Mouse (Mus musculus) embryonic facial prominence, embryonic 15.5 days (tissue): ENCODE results near the gene Aldob. TPM values are rescaled to one million over a fixed set of nuclear protein-coding genes. Genes with fewer than 3 reads are reported as not detected.
"Not testable (repeated sequence)": the region's sequence is repeated elsewhere in the genome, so short reads cannot be mapped to it uniquely, and the experiment has no call there.

Experiments used
- ATAC-seq: fragments of 200-750 bp; cut with Nextera tagmentation; 2 replicates; pipeline ENCODE4 v1.8.0; 2017; ENCODE audit warnings: low read depth, moderate TSS enrichment; ENCODE audit not compliant: insufficient number of reproducible peaks, low FRiP score, low TSS enrichment
- H3K27ac ChIP-seq: fragments of 300-500 bp; sonication (generic); replicated peaks from 2 replicates; pipeline ENCODE4 v1.5.1; 2015; ENCODE audit warnings: mild to moderate bottlenecking, inconsistent platforms
- H3K27me3 ChIP-seq: fragments of 300-500 bp; sonication (generic); 2 replicates; pipeline ENCODE4 v1.6.1; 2015; ENCODE audit warnings: inconsistent platforms
- H3K36me3 ChIP-seq: fragments of 300-500 bp; sonication (generic); 2 replicates; pipeline ENCODE4 v1.6.1; 2015; ENCODE audit warnings: mild to moderate bottlenecking, inconsistent platforms
- H3K4me1 ChIP-seq: fragments of 300-500 bp; sonication (generic); 2 replicates; pipeline ENCODE4 v1.6.1; 2015; ENCODE audit warnings: inconsistent platforms
- H3K4me2 ChIP-seq: fragments of 300-500 bp; sonication (generic); replicated peaks from 2 replicates; pipeline ENCODE4 v1.6.1; 2015; ENCODE audit warnings: mild to moderate bottlenecking, inconsistent platforms
- H3K4me3 ChIP-seq: fragments of 300-500 bp; sonication (generic); replicated peaks from 2 replicates; pipeline ENCODE4 v1.5.1; 2015; ENCODE audit warnings: mild to moderate bottlenecking, inconsistent platforms
- H3K9ac ChIP-seq: fragments of 300-500 bp; sonication (generic); 2 replicates; pipeline ENCODE4 v1.6.1; 2015; ENCODE audit warnings: inconsistent platforms
- H3K9me3 ChIP-seq: fragments of 300-500 bp; sonication (generic); replicated peaks from 2 replicates; pipeline ENCODE4 v1.6.1; 2016; ENCODE audit warnings: inconsistent platforms
- whole genome bisulfite sequencing: fragments of 180-500 bp; shearing (Covaris S2); methylation state at CpG from one replicate; pipeline ENCODE4 v1.1.7; 2015; 5-methylcytosine and 5-hydroxymethylcytosine counted together
- polyA plus RNA-seq: library from polyadenylated mRNA; unstranded; fragments of >200 nt; fragmentation: Nextera tagmentation; extraction: Ambion mirVana; gene quantifications from 2 replicates; pipeline ENCODE4 v1.2.1, GENCODE M21; 2015

The Aldob gene
- polyA plus RNA-seq, 1 experiment from 2014 or later = 0.23 TPM

DNA sequence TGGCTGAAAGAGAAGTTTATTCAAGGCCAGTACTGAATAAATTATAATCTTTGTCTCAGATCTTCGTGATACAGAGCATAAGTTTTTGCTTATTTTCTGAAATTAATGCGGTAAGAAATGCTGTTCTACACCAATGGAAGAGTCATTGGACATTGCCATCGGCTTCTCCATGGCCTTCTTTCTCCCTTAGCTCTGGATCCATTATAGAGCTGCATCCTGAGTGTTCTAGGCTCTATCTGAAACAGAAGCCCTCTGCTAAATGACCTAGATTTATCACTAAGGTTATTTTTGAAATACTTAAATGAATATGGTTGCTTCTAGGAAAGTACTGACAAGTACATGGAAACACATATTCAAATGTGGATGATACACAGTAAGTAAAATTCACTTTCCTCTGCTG is 14.3 kb downstream of the Aldob start:
- Histone ChIP-seq H3K4me1 (no peaks in the 10 kb centered on the region), H3K4me3 (no peak overlapping the region), H3K9me3 (peaks cover 8% of the 10 kb centered on the region; the same call in 1 of the 2 replicates), H3K36me3 (peaks cover 18% of the 10 kb centered on the region), H3K9ac (no peak overlapping the region), H3K27me3 (no peaks in the 10 kb centered on the region), H3K27ac (no peak overlapping the region), H3K4me2 (no peak overlapping the region)
- 89% methylated on average over 3 of the region's 3 CpGs for WGBS
- ATAC-seq = no peak

GRCm38 (mm10) chr4:49522576-49522975 is 26.8 kb downstream of the Aldob start:
- Histone ChIP-seq H3K9ac (no peak overlapping the region), H3K4me3 (peak overlapping the region; percentile 76), H3K9me3 (no peaks in the 10 kb centered on the region), H3K4me2 (no peak overlapping the region), H3K36me3 (peaks cover 29% of the 10 kb centered on the region; the same call in 1 of the 2 replicates), H3K4me1 (peaks cover 13% of the 10 kb centered on the region), H3K27ac (no peak overlapping the region), H3K27me3 (no peaks in the 10 kb centered on the region)
- no peak for ATAC-seq
- whole genome bisulfite sequencing = 70% methylated on average over 9 of the region's 9 CpGs

- Histone ChIP-seq H3K9me3 (no peaks in the 10 kb centered on the region), H3K9ac (peak overlapping the region; percentile 27), H3K27me3 (no peaks in the 10 kb centered on the region), H3K4me3 (peak overlapping the region; percentile 76), H3K4me2 (peak overlapping the region; percentile 61), H3K4me1 (peaks cover 13% of the 10 kb centered on the region), H3K27ac (0 out of 2 replicates have a peak overlapping the region, but pooled peaks have one; percentile 12), H3K36me3 (peaks cover 26% of the 10 kb centered on the region)
- ATAC-seq = no peak; the same call in 1 of the 2 replicates
- 2% methylated on average over 17 of the region's 17 CpGs for WGBS
Observed at GRCm38 (mm10) chr4:49521346-49521745, 28.0 kb downstream of the Aldob start.

GRCm38 (mm10) chr4:49520572-49521340 is 28.6 kb downstream of the Aldob start, which contains the start of the genes Mrpl50 and Zfp189:
TSS of gene Mrpl50 (minus strand) at chr4:49521093.
TSS of gene Zfp189 (plus strand) at chr4:49521176.
- WGBS = under 1% methylated on average over 41 of the region's 41 CpGs

DNA sequence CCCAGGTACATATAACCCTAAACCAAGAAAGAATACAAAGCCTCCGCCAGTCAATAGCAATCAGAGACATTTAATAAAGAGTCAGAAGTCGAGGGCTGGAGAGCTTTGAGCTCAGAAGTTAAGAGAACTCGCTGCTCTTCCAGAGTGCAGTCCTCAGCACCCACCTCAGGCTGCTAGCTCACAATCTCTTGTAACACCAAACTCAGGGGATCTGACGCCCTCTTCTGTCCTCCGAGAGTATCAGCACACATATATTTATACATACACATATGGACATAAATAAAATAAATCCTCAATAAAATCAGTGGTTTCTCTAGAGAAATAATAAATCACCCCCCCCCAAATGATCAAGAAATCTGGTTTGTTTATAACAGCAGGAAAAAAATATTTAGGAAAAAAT is 29.9 kb downstream of the Aldob start:
- Histone ChIP-seq H3K4me1 (peaks cover 13% of the 10 kb centered on the region), H3K4me2 (no peak overlapping the region), H3K27me3 (no peaks in the 10 kb centered on the region), H3K36me3 (peaks cover 19% of the 10 kb centered on the region), H3K27ac (no peak overlapping the region), H3K9ac (no peak overlapping the region), H3K9me3 (no peaks in the 10 kb centered on the region), H3K4me3 (no peak overlapping the region)
- 75% methylated on average over 5 of the region's 5 CpGs for WGBS
- ATAC-seq = no peak

More at GRCm38 (mm10) chr4:49520572-49521340, 28.6 kb downstream of the Aldob start, which contains the start of the genes Mrpl50 and Zfp189:
- peak within 1 kb of the TSS; percentile 83 for H3K27ac ChIP-seq
- peak within 1 kb of the TSS; percentile 76 for H3K4me3 ChIP-seq
- H3K4me1 ChIP-seq = peaks cover 13% of the 10 kb centered on the region
- no peaks in the 10 kb centered on the region for H3K9me3 ChIP-seq
- ATAC-seq = peak; percentile 99
- H3K36me3 ChIP-seq = peaks cover 25% of the 10 kb centered on the region
- peak within 1 kb of the TSS; percentile 61 for H3K4me2 ChIP-seq
- H3K27me3 ChIP-seq = no peaks in the 10 kb centered on the region
- H3K9ac ChIP-seq = peak within 1 kb of the TSS; percentile 58

- H3K36me3 ChIP-seq = peaks cover 26% of the 10 kb centered on the region
- ATAC-seq = no peak
- H3K4me3 ChIP-seq = no peak overlapping the region
- 98% methylated on average over 6 of the region's 6 CpGs for WGBS
- H3K4me1 ChIP-seq = peaks cover 2% of the 10 kb centered on the region; the same call in 1 of the 2 replicates
- H3K9ac ChIP-seq = no peak overlapping the region
- H3K4me2 ChIP-seq = no peak overlapping the region
- H3K27me3 ChIP-seq = no peaks in the 10 kb centered on the region
- no peaks in the 10 kb centered on the region for H3K9me3 ChIP-seq
- no peak overlapping the region for H3K27ac ChIP-seq
Observed at GRCm38 (mm10) chr4:49514441-49514840, 34.9 kb downstream of the Aldob start.

GRCm38 (mm10) chr4:49512636-49513035 is 36.7 kb downstream of the Aldob start:
- Histone ChIP-seq H3K36me3 (peaks cover 23% of the 10 kb centered on the region), H3K27me3 (no peaks in the 10 kb centered on the region), H3K9ac (no peak overlapping the region), H3K4me3 (no peak overlapping the region), H3K4me2 (no peak overlapping the region), H3K4me1 (no peaks in the 10 kb centered on the region), H3K27ac (no peak overlapping the region), H3K9me3 (no peaks in the 10 kb centered on the region)
- 43% methylated on average over 4 of the region's 4 CpGs for WGBS
- no peak for ATAC-seq

DNA sequence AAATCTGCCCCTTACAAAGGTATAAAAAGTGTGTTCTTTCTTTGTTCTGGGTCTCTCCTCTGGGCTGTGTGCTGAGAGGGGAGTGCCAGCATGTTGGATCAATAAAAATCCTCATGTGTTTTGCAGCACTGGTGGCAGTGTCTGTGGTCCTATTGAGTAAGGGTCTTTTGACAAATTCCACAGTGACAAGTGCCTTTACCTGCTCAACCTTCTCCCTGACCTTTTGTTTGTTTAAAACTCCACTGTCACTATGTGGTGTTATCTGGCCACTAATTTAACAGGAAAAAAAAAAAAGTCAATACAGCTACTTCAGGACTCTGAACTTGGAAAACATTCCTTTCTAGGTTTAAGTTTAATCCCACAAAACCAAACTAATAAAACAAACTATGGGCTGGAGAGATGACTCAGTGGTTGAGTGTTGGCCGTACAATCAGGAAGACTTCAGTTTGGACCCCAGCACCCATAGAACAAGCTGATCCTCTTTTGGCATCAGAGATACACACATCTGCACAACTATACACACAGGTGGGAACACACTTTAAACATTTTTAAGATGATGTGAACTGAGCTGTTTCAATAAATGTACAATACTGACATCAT is 39.0 kb downstream of the Aldob start:
- not testable (repeated sequence) for H3K27ac ChIP-seq, H3K9ac ChIP-seq, H3K4me1 ChIP-seq, H3K9me3 ChIP-seq, H3K4me2 ChIP-seq, H3K4me3 ChIP-seq, H3K27me3 ChIP-seq, ATAC-seq
- peaks cover 19% of the 10 kb centered on the region for H3K36me3 ChIP-seq
- 85% methylated on average over 1 of the region's 1 CpGs for WGBS

DNA sequence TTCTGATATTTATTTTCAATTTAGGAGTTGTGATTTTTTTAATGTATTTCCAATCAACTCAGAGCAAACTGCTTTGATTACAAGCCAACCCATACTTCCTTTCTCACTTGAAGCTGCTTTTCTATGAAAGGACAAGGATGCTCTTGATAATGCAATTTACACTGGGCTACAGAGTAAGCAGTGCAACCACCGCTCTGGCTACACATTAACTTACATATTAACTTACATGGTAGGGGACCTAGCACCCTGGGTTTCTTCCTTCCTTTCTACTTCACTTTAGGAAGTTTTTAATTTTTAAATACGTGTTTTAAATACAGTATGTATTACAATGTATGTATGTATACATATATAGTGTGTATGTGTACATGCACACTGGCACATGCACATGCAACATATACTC is 40.2 kb downstream of the Aldob start:
- ATAC-seq = no peak
- no peaks in the 10 kb centered on the region for H3K4me1 ChIP-seq
- 95% methylated on average over 2 of the region's 2 CpGs for WGBS
- H3K27ac ChIP-seq = no peak overlapping the region
- H3K9me3 ChIP-seq = no peaks in the 10 kb centered on the region
- H3K27me3 ChIP-seq = no peaks in the 10 kb centered on the region
- H3K4me2 ChIP-seq = no peak overlapping the region
- H3K4me3 ChIP-seq = no peak overlapping the region
- no peak overlapping the region for H3K9ac ChIP-seq
- peaks cover 16% of the 10 kb centered on the region for H3K36me3 ChIP-seq

DNA sequence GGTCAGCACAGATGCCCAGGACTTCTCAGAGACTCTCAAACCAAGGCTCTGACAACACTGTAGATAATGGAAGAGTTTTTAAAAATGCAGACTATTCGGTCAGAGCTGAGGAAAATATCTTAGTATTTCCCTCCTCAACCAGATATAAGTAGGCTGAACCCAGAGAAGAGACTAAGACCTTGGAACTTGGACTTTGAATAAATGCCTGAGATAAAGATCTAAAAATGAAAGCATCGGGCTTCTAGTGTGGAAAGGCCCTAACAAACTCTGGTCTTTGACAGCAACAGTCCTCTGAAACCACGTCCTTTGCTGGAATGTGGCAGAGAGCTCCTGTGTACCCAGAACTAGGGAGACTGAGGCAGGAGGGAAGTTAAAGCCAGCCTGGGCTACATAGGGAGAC is 43.0 kb downstream of the Aldob start, which contains the start of gene Baat:
Gene Baat, minus strand, starts transcription at position 172 of the 400 bp plus-strand sequence.
- Histone ChIP-seq H3K4me2 (no peak within 1 kb of the TSS), H3K9me3 (no peaks in the 10 kb centered on the region), H3K36me3 (no peaks in the 10 kb centered on the region), H3K27me3 (no peaks in the 10 kb centered on the region), H3K4me3 (no peak within 1 kb of the TSS), H3K4me1 (no peaks in the 10 kb centered on the region), H3K27ac (no peak within 1 kb of the TSS), H3K9ac (no peak within 1 kb of the TSS)
- ATAC-seq = no peak
- WGBS = 73% methylated on average over 3 of the region's 3 CpGs

DNA sequence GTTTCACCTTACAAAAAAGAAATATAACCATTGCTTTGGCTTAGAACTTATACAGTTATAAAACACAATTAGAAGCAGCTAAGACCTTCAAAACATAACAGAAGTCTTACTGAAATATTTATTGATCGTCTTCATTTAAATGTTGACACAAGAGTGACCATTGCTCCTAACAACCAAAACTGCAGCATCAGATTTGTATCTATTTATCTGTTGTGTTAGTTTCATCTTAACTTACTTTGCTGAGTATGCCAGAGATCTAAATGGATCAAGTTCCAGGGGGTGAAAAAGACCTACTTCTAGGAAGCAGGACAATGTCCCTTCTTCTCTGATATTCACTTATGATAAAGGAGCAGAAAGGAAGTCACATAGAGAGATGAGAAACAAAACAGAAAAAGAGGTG is 45.8 kb downstream of the Aldob start:
- 89% methylated on average over 1 of the region's 1 CpGs for WGBS
- Histone ChIP-seq H3K9me3 (no peaks in the 10 kb centered on the region), H3K27ac (no peak overlapping the region), H3K27me3 (no peaks in the 10 kb centered on the region), H3K4me2 (no peak overlapping the region), H3K36me3 (no peaks in the 10 kb centered on the region), H3K4me1 (no peaks in the 10 kb centered on the region), H3K4me3 (no peak overlapping the region), H3K9ac (no peak overlapping the region)
- ATAC-seq = no peak
